Comparison of ENCODE assay signal across 9 mouse cellular contexts in genomic region chr11:4270744-4271459, GRCm38 (mm10). TPM values are rescaled to one million over a fixed set of nuclear protein-coding genes. Genes with fewer than 3 reads are reported as not detected.
DNase-seq lines count a peak whose midpoint lies in the region; ATAC-seq and TF ChIP-seq lines count a peak whose summit lies in the region.
"Had no signal": no experiment of that assay in that cellular context is flagged by ENCODE, and none has a peak within 500 bp of the region (broad histone marks: within the 10 kb centered on the region; RNA-seq: fewer than 3 reads in every experiment).

No protein-coding gene starts in this region.

- WGBS in kidney, adult 2 months: 58% methylated on average over 20 of the region's 20 CpGs
- 35% methylated on average over 17 of the region's 20 CpGs for WGBS in lung, postnatal 0 days
- 36% methylated on average over 19 of the region's 20 CpGs for WGBS in neural tube, embryonic 15.5 days

- H3K4me2 ChIP-seq in lung, postnatal 0 days (replicated peaks; ENCODE audit: low read depth, low read length): no peak overlapping the region
- no peak overlapping the region for H3K4me2 ChIP-seq in neural tube, embryonic 15.5 days

- H3K9ac ChIP-seq in lung, postnatal 0 days (replicated peaks; ENCODE audit: low read depth): no peak overlapping the region
- H3K9ac ChIP-seq in neural tube, embryonic 15.5 days (replicated peaks): no peak overlapping the region

- H3K27ac ChIP-seq in kidney, adult 2 months (ENCODE audit: insufficient read depth, low read depth, low read length): no peak overlapping the region
- no peak overlapping the region for H3K27ac ChIP-seq in lung, postnatal 0 days (ENCODE audit: low read length)
- H3K27ac ChIP-seq in neural tube, embryonic 15.5 days (replicated peaks): no peak overlapping the region

- H3K27me3 ChIP-seq in kidney, adult 2 months (replicated peaks; ENCODE audit: control insufficient read depth, insufficient read depth, low read length): no peaks in the 10 kb centered on the region
- H3K27me3 ChIP-seq in lung, postnatal 0 days (replicated peaks; ENCODE audit: insufficient read depth, low read length): peaks cover 14% of the 10 kb centered on the region
- H3K27me3 ChIP-seq in neural tube, embryonic 15.5 days (replicated peaks): peaks cover 34% of the 10 kb centered on the region

- peak; percentile 32; the same call in 1 of the 2 replicates for ATAC-seq in lung, postnatal 0 days
- no peak for ATAC-seq in neural tube, embryonic 15.5 days (ENCODE audit: low FRiP score)

- H3K4me3 ChIP-seq in kidney, adult 2 months (ENCODE audit: insufficient read depth, low read depth, low read length): no peak overlapping the region
- no peak overlapping the region for H3K4me3 ChIP-seq in lung, postnatal 0 days (ENCODE audit: low read depth, low read length)
- no peak overlapping the region for H3K4me3 ChIP-seq in neural tube, embryonic 15.5 days (replicated peaks)

- no peaks in the 10 kb centered on the region for H3K4me1 ChIP-seq in kidney, adult 2 months (ENCODE audit: control insufficient read depth, insufficient read depth, low read length)
- 0 out of 2 replicates have a peak, but pooled peaks cover 3% of the 10 kb centered on the region for H3K4me1 ChIP-seq in lung, postnatal 0 days (ENCODE audit: insufficient read depth, low read depth, low read length)
- peaks cover 14% of the 10 kb centered on the region for H3K4me1 ChIP-seq in neural tube, embryonic 15.5 days

- H3K36me3 ChIP-seq in kidney, adult 2 months (ENCODE audit: control insufficient read depth, insufficient read depth, low read length): no peaks in the 10 kb centered on the region
- no peaks in the 10 kb centered on the region for H3K36me3 ChIP-seq in lung, postnatal 0 days (ENCODE audit: insufficient read depth, low read length)
- no peaks in the 10 kb centered on the region for H3K36me3 ChIP-seq in neural tube, embryonic 15.5 days

- no peak for TF ChIP-seq EP300 in lung, postnatal 0 days (IDR thresholded peaks at IDR 0.05)

- DNase-seq in kidney, adult 2 months: no peak
- DNase-seq in kidney, adult 11 months: no peak
- DNase-seq in NIH3T3 (ENCODE audit: low read depth): peak; percentile 63
- peak; percentile 58 to 71 for DNase-seq in gastrocnemius, adult 8-10 months (ENCODE audit: low spot score in 2 of 2)
- DNase-seq in lung, postnatal 0 days (ENCODE audit: low spot score): peak; percentile 52
- DNase-seq in T-cell, adult 2 months (ENCODE audit: low spot score): no peak
- no peak for DNase-seq in spleen, adult 18-20 months

- TF ChIP-seq CTCF in kidney, adult 2 months (conservative IDR thresholded peaks at IDR 0.05; ENCODE audit: insufficient read depth, insufficient read length, low read depth, low read length): peak; percentile 30; the same call in 1 of the 2 replicates
- TF ChIP-seq CTCF in lung, postnatal 0 days (IDR thresholded peaks at IDR 0.05): peak; percentile 62

- H3K9me3 ChIP-seq in lung, postnatal 0 days (ENCODE audit: low read length): no peaks in the 10 kb centered on the region
- H3K9me3 ChIP-seq in neural tube, embryonic 15.5 days (replicated peaks): no peaks in the 10 kb centered on the region

- no peak for TF ChIP-seq POLR2A in kidney, adult 2 months (IDR thresholded peaks at IDR 0.05; ENCODE audit: low read depth, low read length)

RNA-seq across cellular contexts. Expression of gene Lif, which starts 13.5 kb away (rescaled TPM):
- 0.56 and 0.67 TPM in 2 replicates for polyA plus RNA-seq in kidney, adult 2 months (2012; rRNA removed)
- under 1 TPM in 2 of 4 experiments, not detected in 2; 0.19 to 0.22 TPM for total RNA-seq in gastrocnemius, adult 8-10 months (2022)
- 0.57 and 0.94 TPM in 2 replicates for polyA plus RNA-seq in lung, postnatal 0 days (2015; fragmentation: Nextera tagmentation; extraction: Ambion mirVana)
- polyA plus RNA-seq in neural tube, embryonic 15.5 days (2015; fragmentation: Nextera tagmentation; extraction: Ambion mirVana): 0.04 and 0.11 TPM in 2 replicates
- polyA plus RNA-seq: liver, embryonic 16.5 days had no signal

RNA-seq across cellular contexts. Expression of gene Osm, which starts 34.7 kb away (rescaled TPM):
- polyA plus RNA-seq in kidney, adult 2 months (2012; rRNA removed): 0.07 and 0.20 TPM in 2 replicates
- total RNA-seq in gastrocnemius, adult 8-10 months (2022): not detected
- polyA plus RNA-seq in lung, postnatal 0 days (2015; fragmentation: Nextera tagmentation; extraction: Ambion mirVana): 0.69 and 1.3 TPM in 2 replicates
- 0.73 TPM in 1 of 2 replicates, not detected in the other for polyA plus RNA-seq in neural tube, embryonic 15.5 days (2015; fragmentation: Nextera tagmentation; extraction: Ambion mirVana)

RNA-seq across cellular contexts. Expression of gene Castor1, which starts 52.9 kb away (rescaled TPM):
- polyA plus RNA-seq in kidney, adult 2 months (2012; rRNA removed): 15.8 and 16.3 TPM in 2 replicates
- total RNA-seq in gastrocnemius, adult 8-10 months (2022): 1 to 10 TPM in 3 of 4 experiments, under 1 TPM in 1; 0.56 to 2.9 (median 1.8) TPM
- polyA plus RNA-seq in lung, postnatal 0 days (2015; fragmentation: Nextera tagmentation; extraction: Ambion mirVana): 16.5 and 17.8 TPM in 2 replicates
- 5.5 and 17.4 TPM in 2 replicates for polyA plus RNA-seq in neural tube, embryonic 15.5 days (2015; fragmentation: Nextera tagmentation; extraction: Ambion mirVana)

Comparison
In these comparisons a context has a peak if more than half of its experiments do, and no peak if none do; other contexts are left out.
1. DNase-seq: peak in NIH3T3 (single experiment), gastrocnemius, adult 8-10 months (2 of 2) and lung, postnatal 0 days (single experiment); none in kidney, adult 2 months (single experiment), kidney, adult 11 months (single experiment), T-cell, adult 2 months (single experiment) and spleen, adult 18-20 months (0 of 2).